Mouse (Mus musculus) erythroblast, embryonic 14.5 days (primary cell): ENCODE measurements around the gene Ncam1. TPM values are rescaled to one million over a fixed set of nuclear protein-coding genes. Genes with fewer than 3 reads are reported as not detected.

ENCODE experiments used
- H3K27me3 ChIP-seq: 2 replicates; pipeline ENCODE4 v1.6.1; 2012; ENCODE audit warnings: inconsistent platforms; ENCODE audit not compliant: control insufficient read depth
- H3K36me3 ChIP-seq: 2 replicates; pipeline ENCODE4 v1.6.1; 2012; ENCODE audit warnings: mild to moderate bottlenecking, inconsistent platforms; ENCODE audit not compliant: control insufficient read depth
- H3K4me1 ChIP-seq: 2 replicates; pipeline ENCODE4 v1.6.1; 2012; ENCODE audit warnings: inconsistent platforms; ENCODE audit not compliant: control insufficient read depth
- H3K4me3 ChIP-seq: replicated peaks from 2 replicates; pipeline ENCODE3; 2012; ENCODE audit warnings: moderate library complexity, mild to moderate bottlenecking, inconsistent platforms
- H3K9me3 ChIP-seq: 2 replicates; pipeline ENCODE4 v1.6.1; 2012; ENCODE audit warnings: low read length, inconsistent platforms, mixed read lengths; ENCODE audit not compliant: control insufficient read depth
- GATA1 ChIP-seq: IDR thresholded peaks from 2 replicates; pipeline ENCODE4 v1.6.1; 2012; ENCODE audit warnings: low read length, inconsistent platforms, mixed read lengths
- TAL1 ChIP-seq: IDR thresholded peaks from 3 replicates; pipeline ENCODE4 v1.6.1; 2012; ENCODE audit warnings: low read length, inconsistent platforms, mixed read lengths
- polyA plus RNA-seq: library from polyadenylated mRNA; stranded (reverse); fragments of >175 nt; gene quantifications from 2 replicates; pipeline ENCODE4 v1.2.3, GENCODE M21; 2012

The Ncam1 gene
- polyA plus RNA-seq, 1 experiment = 0.01 TPM

DNA sequence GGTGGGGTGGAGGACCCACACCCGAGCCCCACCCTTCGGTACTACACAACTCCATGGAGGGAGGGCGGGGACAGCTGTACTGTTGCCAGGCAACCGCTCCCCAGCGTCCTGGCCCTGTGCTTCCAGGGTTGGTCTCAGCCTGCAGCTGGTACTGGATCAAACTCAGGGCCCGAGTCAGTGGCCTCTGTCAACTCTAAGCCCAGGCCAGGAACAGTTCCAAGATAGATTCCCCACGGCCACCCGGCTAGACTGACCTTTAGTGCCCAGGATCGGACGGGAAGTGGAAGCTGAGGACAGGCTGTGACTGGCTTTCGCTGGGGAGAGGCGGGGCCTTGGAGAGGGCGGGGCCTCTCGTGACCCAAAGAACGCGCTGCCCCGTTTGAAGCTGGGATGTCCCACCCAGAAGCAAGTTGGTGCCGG lies 312.8 kb downstream of the Ncam1 start, which contains the start of gene Ttc12:
Gene Ttc12, minus strand, starts transcription at position 334 of the 420 bp plus-strand sequence.
- peaks cover 4% of the 10 kb centered on the region for H3K27me3 ChIP-seq
- no peak for TF ChIP-seq TAL1
- no peak for TF ChIP-seq GATA1
- H3K36me3 ChIP-seq = no peaks in the 10 kb centered on the region

DNA sequence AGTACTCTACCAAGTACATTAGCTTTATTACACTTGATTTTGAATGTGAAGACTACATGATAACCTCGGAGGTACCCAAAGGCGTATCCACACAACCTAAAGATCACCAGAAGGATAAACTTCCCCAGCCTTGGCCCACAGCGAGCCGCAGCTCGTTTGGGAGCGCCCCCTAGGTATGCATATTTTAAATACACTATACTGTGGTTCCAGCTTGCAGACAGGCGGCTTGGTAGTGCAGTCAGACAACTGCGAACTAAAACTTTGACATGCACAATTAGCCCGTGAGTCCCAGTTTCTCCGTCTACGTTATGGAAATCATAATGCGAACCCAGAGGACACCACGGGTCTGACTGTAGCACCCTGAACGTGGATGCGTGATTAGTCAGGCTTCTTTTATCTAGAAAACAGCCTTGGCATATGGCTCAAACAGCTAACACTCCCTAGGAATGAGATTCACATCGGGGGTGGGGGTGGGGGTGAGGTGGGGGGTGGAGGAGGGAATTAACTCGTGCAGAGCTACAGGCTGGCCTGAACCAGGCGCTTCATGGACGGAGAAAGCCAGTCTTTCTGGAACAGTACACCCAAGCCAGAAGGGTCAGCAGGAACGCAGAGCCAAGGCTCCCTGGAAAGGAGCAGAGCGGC lies 313.4 kb downstream of the Ncam1 start:
- peak overlapping the region; percentile 56 for H3K4me3 ChIP-seq
- H3K9me3 ChIP-seq = no peaks in the 10 kb centered on the region
- no peak for TF ChIP-seq GATA1
- TF ChIP-seq TAL1 = no peak
- H3K4me1 ChIP-seq = peaks cover 10% of the 10 kb centered on the region
- H3K27me3 ChIP-seq = peaks cover 4% of the 10 kb centered on the region
- no peaks in the 10 kb centered on the region for H3K36me3 ChIP-seq

More for the DNA sequence above, 312.8 kb downstream of the Ncam1 start, which contains the start of gene Ttc12:
- Histone ChIP-seq H3K9me3 (no peaks in the 10 kb centered on the region), H3K4me1 (peaks cover 10% of the 10 kb centered on the region), H3K4me3 (peak within 1 kb of the TSS; percentile 56)

GRCm38 (mm10) chr9:49483316-49483715 lies 315.4 kb downstream of the Ncam1 start:
- peaks cover 4% of the 10 kb centered on the region for H3K27me3 ChIP-seq
- peaks cover 10% of the 10 kb centered on the region for H3K4me1 ChIP-seq
- H3K4me3 ChIP-seq = no peak overlapping the region
- H3K9me3 ChIP-seq = no peaks in the 10 kb centered on the region
- H3K36me3 ChIP-seq = no peaks in the 10 kb centered on the region
- no peak for TF ChIP-seq GATA1
- TF ChIP-seq TAL1 = no peak

DNA sequence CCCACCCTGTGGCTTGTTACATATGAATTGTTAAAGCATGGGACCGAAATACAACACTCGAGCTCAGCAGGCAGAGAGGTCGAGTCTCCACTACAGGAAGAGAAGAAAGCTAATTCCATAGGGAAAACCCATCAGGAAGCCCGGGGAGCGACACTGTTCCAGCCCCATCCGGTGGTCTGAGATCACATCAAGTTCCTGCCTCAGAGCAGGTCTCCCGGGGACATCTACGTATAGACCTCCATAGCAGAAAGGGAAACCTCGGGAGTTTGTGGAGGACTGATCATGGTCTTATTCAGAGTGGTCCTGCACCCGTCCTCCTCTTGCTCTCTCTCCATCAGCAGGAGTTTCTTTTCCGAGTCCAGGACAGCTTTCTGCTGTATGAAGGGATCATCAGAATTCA lies 326.6 kb downstream of the Ncam1 start:
- no peaks in the 10 kb centered on the region for H3K9me3 ChIP-seq
- no peaks in the 10 kb centered on the region for H3K4me1 ChIP-seq
- no peak overlapping the region for H3K4me3 ChIP-seq
- no peak for TF ChIP-seq TAL1
- TF ChIP-seq GATA1 = no peak
- H3K27me3 ChIP-seq = no peaks in the 10 kb centered on the region
- H3K36me3 ChIP-seq = no peaks in the 10 kb centered on the region

- no peaks in the 10 kb centered on the region for H3K9me3 ChIP-seq
- H3K36me3 ChIP-seq = no peaks in the 10 kb centered on the region
- no peaks in the 10 kb centered on the region for H3K27me3 ChIP-seq
- no peak overlapping the region for H3K4me3 ChIP-seq
- TF ChIP-seq GATA1 = no peak
- no peak for TF ChIP-seq TAL1
- H3K4me1 ChIP-seq = no peaks in the 10 kb centered on the region
These were observed 327.8 kb downstream of the Ncam1 start for GRCm38 (mm10) chr9:49470946-49471345.

GRCm38 (mm10) chr9:49470006-49470405 lies 328.7 kb downstream of the Ncam1 start:
- TF ChIP-seq TAL1 = no peak
- TF ChIP-seq GATA1 = no peak
- Histone ChIP-seq H3K27me3 (no peaks in the 10 kb centered on the region), H3K9me3 (no peaks in the 10 kb centered on the region), H3K36me3 (no peaks in the 10 kb centered on the region), H3K4me1 (no peaks in the 10 kb centered on the region), H3K4me3 (no peak overlapping the region)

GRCm38 (mm10) chr9:49456136-49456535 lies 342.6 kb downstream of the Ncam1 start:
- H3K4me3 ChIP-seq = no peak overlapping the region
- TF ChIP-seq GATA1 (no peak), TAL1 (no peak)

GRCm38 (mm10) chr9:49452396-49452795 lies 346.3 kb downstream of the Ncam1 start:
- Histone ChIP-seq H3K27me3 (no peaks in the 10 kb centered on the region), H3K36me3 (no peaks in the 10 kb centered on the region), H3K4me3 (no peak overlapping the region), H3K9me3 (peaks cover 7% of the 10 kb centered on the region), H3K4me1 (no peaks in the 10 kb centered on the region)
- TF ChIP-seq GATA1 (no peak), TAL1 (no peak)

More at GRCm38 (mm10) chr9:49456136-49456535, 342.6 kb downstream of the Ncam1 start:
- Histone ChIP-seq H3K9me3 (peaks cover 7% of the 10 kb centered on the region), H3K36me3 (no peaks in the 10 kb centered on the region), H3K4me1 (no peaks in the 10 kb centered on the region), H3K27me3 (no peaks in the 10 kb centered on the region)
